Mouse (Mus musculus) central nervous system, embryonic 18 days (tissue): ENCODE data around the gene Pde11a. TPM values are rescaled to one million over a fixed set of nuclear protein-coding genes. Genes with fewer than 3 reads are reported as not detected.

Experiments used
- polyA plus RNA-seq: library from polyadenylated mRNA; depleted of rRNA; stranded (reverse); fragments of >200 nt; gene quantifications from 2 replicates; pipeline ENCODE4 v1.2.3, GENCODE M21; 2012; rRNA removed

Pde11a gene
- polyA plus RNA-seq, result 0.75 and 0.94 TPM in 2 replicates

GRCm38 (mm10) chr2:76338215-76339156 is at the start of gene Pde11a:
TSS of gene Pde11a (minus strand) at chr2:76338774.

GRCm38 (mm10) chr2:76369821-76370655 is 31.5 kb upstream of the Pde11a start, which contains the start of gene Rbm45:
TSS of gene Rbm45 (plus strand) at chr2:76369984.

GRCm38 (mm10) chr2:76360226-76360625 is 21.7 kb upstream of the Pde11a start, which contains the start of gene Cyct:
TSS of gene Cyct (minus strand) at chr2:76360450.

GRCm38 (mm10) chr2:75981440-75982081 is 357.0 kb downstream of the Pde11a start, which contains the start of gene Ttc30a1:
TSS of gene Ttc30a1 (minus strand) at chr2:75981967.

GRCm38 (mm10) chr2:75977752-75978368 is 360.7 kb downstream of the Pde11a start, which contains the start of gene Ttc30a2:
TSS of gene Ttc30a2 (minus strand) at chr2:75978170.

Other genes starting within 250 kb of the Pde11a start
- 0.12 TPM in 1 of 2 replicates, not detected in the other for gene Cyct, start 21.7 kb upstream of the Pde11a start, polyA plus RNA-seq
- 37.7 and 38.0 TPM in 2 replicates for gene Rbm45, start 31.2 kb upstream of the Pde11a start, polyA plus RNA-seq
- 20.1 and 20.4 TPM in 2 replicates for gene Osbpl6, start 67.7 kb upstream of the Pde11a start, polyA plus RNA-seq